Mouse (Mus musculus) splenic B cell, adult 2 months (primary cell): ENCODE data around the gene Gm49630.
"Not testable (repeated sequence)": the region's sequence is repeated elsewhere in the genome, so short reads cannot be mapped to it uniquely, and the experiment has no call there.

Source experiments
- DNase-seq: peaks from one replicate; pipeline ENCODE4 v3.0.0-alpha.2; 2011; ENCODE audit warnings: low read depth, low spot score
- H3K27me3 ChIP-seq: 2 replicates; pipeline ENCODE4 v1.6.1; 2012; ENCODE audit warnings: mild to moderate bottlenecking, low read length, moderate library complexity, mixed read lengths; ENCODE audit not compliant: control insufficient read depth, poor library complexity, insufficient read depth, severe bottlenecking
- H3K36me3 ChIP-seq: 2 replicates; pipeline ENCODE4 v1.6.1; 2012; ENCODE audit warnings: mild to moderate bottlenecking, low read length, moderate library complexity, mixed read lengths; ENCODE audit not compliant: control insufficient read depth, poor library complexity, insufficient read depth, severe bottlenecking

The Gm49630 gene

GRCm38 (mm10) chr17:7383167-7384143 is 11.7 kb upstream of the Gm49630 start:
- H3K36me3 ChIP-seq, H3K27me3 ChIP-seq, DNase-seq: not testable (repeated sequence)

GRCm38 (mm10) chr17:7382711-7383110 is 10.9 kb upstream of the Gm49630 start:
- H3K36me3 ChIP-seq, DNase-seq, H3K27me3 ChIP-seq: not testable (repeated sequence)

GRCm38 (mm10) chr17:7377907-7378306 is 6.1 kb upstream of the Gm49630 start:
- not testable (repeated sequence) for H3K27me3 ChIP-seq, H3K36me3 ChIP-seq, DNase-seq

DNA sequence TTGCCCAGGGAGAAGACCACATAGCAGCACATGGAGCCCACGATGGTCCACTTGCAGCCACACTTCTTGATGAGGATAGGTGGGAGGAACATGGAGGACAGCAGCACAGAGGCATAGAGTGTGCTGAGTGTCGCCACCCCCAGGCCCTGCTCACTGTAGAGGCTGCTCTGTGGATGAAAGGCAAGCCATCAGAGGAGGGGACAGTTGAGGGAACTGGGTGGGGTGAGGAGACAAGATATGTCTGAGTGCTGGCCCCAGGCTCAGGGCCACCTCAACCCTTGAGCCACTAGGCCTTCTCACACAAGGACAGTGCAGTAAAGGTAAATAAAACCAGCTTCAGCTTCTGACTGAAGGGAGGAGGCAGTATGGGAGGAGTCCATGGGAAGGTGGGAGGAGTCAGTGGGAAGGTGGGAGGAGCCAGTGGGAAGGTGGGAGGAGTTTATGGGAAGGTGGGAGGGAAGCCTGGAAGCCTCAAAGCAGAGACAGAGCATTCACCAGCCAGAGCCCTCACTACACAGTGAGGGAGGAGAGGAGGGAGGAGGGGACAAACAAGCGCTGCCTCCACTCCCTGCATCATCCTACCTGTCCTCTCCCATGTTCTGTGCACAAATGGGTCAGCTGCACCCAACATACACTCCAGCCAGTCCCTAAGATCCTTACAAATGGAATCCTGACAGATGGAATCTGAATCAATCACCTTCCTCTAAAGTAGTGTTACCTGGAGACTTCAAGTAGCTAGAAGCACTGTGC is 5.3 kb upstream of the Gm49630 start:
- DNase-seq, H3K36me3 ChIP-seq, H3K27me3 ChIP-seq: not testable (repeated sequence)

GRCm38 (mm10) chr17:7369401-7369800 is 2.4 kb downstream of the Gm49630 start:
- not testable (repeated sequence) for H3K27me3 ChIP-seq, DNase-seq, H3K36me3 ChIP-seq

DNA sequence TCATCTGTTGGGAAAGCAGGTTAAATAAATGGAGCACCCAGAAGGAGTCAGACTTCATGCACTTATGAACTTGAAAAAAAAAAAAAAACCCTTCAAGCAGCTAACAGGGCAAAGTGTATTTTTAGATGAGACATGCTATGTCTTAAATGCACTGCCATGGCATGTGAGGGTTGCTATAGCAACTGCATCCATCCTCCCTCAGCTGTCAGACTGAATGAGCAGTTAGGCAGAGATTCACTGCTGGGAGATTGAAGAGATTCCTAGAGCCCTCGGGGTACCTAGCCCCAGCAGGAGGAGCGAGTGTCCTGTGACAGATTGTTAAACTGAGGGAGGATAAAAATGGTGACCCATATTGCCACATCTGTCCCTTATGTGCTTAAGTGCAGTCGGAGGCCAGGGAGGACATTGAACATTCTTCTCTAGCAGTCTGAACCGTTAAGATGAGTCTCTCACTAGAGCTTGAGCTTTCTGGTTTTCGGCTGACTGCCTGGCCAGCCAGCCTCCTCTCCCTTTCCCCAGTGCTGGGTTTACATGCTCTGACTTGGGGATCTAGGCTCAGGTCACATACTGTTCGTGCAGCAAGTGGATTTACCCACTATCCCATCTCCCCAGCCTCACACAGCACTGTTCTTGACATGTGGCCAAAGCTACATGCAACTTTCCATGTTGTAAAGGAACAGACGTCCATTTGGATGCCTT is 5.0 kb downstream of the Gm49630 start:
- H3K27me3 ChIP-seq, H3K36me3 ChIP-seq, DNase-seq: not testable (repeated sequence)

GRCm38 (mm10) chr17:7366265-7366664 is 5.5 kb downstream of the Gm49630 start:
- not testable (repeated sequence) for DNase-seq, H3K36me3 ChIP-seq, H3K27me3 ChIP-seq

DNA sequence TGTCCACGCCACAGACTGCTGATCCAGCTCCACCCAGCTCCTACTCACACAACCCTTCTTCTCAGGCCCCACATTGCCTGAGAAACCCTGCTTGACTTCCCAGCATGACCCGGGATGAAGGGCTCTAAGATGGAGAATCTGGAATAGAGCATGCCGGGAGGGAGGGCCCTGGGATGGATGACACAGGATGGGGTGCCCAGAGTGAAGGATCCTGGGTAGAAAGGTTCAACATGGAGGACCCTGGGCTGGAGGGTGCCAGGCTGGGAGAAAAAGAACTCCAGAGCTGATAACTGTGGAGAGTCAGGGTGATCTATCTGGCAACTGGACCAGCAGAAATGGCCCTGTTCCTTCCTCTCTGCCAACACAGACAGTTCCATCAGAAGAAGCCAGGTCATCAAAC is 6.2 kb downstream of the Gm49630 start:
- DNase-seq, H3K36me3 ChIP-seq, H3K27me3 ChIP-seq: not testable (repeated sequence)

DNA sequence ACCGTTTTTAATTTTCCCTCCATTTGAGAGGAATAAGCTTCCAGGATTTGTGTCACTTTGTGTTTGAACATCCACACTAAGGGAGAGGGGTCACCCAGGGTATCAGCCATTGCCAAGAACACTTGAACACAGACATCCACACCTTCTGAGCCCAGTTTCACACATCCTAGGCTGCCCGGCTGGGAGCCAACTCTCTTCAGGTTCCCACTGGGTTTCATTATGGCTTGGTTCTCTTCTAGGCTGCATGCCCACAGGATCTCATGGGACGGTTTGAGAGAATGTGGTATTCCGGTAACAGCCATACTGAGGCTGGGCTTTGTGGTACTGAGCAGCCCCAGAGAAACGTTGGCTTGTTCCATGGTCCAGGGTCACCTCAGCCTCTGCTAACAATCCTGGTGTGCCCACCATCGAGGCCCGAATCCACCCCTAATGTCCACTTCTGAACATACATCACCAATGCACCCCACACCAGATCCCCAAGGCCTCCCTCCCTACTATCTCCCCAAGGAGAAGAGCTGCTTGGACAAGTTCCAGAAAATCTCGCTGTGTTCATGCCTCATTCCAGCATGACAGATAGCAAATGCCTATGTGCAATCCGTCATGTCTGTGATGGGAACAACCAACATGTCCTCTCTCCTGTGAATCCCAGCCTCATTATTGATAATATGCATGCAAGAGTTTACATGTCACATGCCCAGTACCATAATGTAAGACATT is 10.9 kb downstream of the Gm49630 start:
- H3K36me3 ChIP-seq, H3K27me3 ChIP-seq, DNase-seq: not testable (repeated sequence)

- not testable (repeated sequence) for H3K36me3 ChIP-seq, DNase-seq, H3K27me3 ChIP-seq
Observed at GRCm38 (mm10) chr17:7359806-7360205, 12.0 kb downstream of the Gm49630 start.

GRCm38 (mm10) chr17:7352596-7352995 is 19.2 kb downstream of the Gm49630 start, which contains the start of gene Ttll2:
TSS of gene Ttll2 (minus strand) at chr17:7352696.
- not testable (repeated sequence) for H3K36me3 ChIP-seq, H3K27me3 ChIP-seq, DNase-seq

- not testable (repeated sequence) for H3K27me3 ChIP-seq, H3K36me3 ChIP-seq, DNase-seq
Observed at GRCm38 (mm10) chr17:7348765-7349164, 23.0 kb downstream of the Gm49630 start.

DNA sequence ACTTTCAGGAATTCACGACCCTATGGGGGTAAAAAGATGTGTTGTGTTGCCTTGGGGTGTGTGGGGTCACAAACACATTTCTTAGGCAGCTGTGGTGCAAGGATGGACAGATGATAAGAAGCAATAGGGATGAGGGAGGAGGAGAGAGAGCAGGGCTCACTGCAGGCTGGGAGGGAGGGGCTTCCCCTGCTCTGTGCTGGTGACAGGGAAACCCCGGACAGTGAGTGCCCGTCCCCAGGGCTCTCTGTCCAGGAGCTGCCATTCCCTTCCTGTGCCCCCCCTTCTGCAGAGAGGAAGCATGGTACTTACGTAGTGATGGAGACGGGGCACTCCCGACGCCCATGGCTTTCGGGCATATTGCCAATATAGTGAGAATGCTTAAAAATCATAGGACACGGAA is 34.4 kb downstream of the Gm49630 start:
- DNase-seq: not testable (repeated sequence)

DNA sequence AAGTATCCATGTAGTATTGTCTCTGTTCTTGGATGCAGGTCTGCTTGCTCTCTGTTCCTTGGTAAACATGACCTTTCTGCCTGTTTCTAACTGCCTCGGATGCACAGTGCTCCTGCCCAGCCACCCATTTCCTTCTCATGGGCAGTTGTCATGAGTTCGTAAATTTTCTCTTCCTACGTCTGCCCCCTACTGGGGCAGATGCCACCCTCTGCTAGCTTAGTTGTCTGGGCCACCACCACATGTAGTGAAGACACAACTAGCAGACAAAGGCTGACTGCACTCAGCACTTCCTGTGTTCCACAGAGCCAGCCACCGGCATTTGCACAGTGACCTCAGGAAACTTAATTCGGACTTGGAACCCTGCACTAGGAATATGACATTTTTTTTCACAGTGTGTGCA is 39.0 kb downstream of the Gm49630 start:
- H3K27me3 ChIP-seq, H3K36me3 ChIP-seq, DNase-seq: not testable (repeated sequence)

More for the DNA sequence above, 34.4 kb downstream of the Gm49630 start:
- not testable (repeated sequence) for H3K27me3 ChIP-seq, H3K36me3 ChIP-seq
